Mouse (Mus musculus): ENCODE data around the gene Slc16a11.

The Slc16a11 gene

GRCm38 (mm10) chr11:70200036-70200608 lies 12.4 kb upstream of the Slc16a11 start:
- no peak for DNase-seq (ENCODE audit: low spot score in 2 of 2)

DNA sequence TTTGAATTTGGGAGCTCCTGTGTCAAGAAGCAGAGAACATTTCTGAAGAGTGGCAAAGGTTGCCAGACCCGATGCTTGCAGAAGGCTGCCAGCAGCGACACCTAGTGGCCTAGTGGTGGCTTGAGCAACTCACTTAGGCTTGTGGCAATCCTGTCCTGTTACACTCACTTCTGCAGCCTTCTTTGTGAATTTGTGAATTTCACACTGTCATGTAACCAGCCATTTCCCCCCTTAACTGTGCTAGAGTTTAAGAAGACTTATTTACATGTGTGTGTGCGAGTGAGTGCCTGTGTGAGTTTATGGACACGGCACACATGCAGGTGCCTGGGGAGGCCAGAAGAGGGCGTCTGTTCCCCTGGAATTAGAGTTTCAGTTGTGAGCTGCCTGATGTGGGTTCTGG lies 10.9 kb upstream of the Slc16a11 start:
- DNase-seq (ENCODE audit: low spot score in 2 of 2), result peak; percentile 76 to 78

DNA sequence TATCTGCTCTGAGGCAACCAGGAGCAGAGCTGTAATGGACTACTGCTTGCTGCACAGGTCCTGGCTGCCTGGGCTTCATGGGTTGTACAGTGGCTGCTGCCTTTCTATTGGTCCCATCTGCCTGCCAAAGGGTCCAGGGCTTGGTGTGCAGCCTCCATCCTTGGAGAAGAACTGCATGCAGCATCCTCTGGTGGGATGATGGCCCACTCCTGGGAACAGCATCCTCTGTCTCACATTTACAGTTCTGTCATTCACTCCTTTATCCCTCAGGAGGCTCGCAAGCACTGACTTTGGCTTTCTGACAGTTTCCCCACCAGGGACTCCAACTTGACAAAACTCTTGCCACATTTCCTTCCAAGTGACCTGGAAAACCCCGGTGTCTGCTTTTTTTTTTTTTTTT lies 5.8 kb upstream of the Slc16a11 start:
- DNase-seq (ENCODE audit: low spot score in 2 of 2), result no peak

- DNase-seq (ENCODE audit: low spot score in 2 of 2), result no peak
Measured at GRCm38 (mm10) chr11:70207283-70207682, 5.3 kb upstream of the Slc16a11 start.

DNA sequence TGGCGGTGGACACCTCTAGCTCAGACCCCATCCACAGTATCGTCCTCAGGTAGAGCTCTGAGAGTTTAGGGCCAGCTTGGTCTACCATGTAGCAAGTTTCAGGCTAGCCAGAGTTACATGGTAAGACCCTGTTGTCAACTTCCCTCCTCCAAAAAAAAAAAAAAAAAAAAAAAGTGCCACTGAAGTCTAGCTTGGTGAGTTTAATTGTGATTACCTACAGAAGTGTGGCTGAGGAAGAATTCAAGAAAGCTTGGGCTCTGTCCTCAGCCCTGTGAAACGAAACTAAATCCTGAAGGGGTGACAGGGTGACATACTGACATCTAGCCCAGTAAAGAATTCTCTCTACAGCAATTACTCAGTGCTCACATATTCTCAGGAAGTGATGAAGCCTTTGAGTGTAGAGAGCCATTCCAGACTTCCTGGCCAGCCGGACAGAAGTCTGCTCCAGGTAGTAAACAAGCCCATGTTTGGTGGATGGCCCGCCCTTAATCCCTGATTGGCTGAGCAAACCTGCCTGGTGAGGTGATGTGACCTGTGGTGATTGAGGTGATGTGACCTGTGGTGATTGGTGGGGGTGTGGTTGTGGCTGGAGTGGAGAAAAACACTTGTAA lies 3.7 kb upstream of the Slc16a11 start:
- no peak for DNase-seq (ENCODE audit: low spot score in 2 of 2)

GRCm38 (mm10) chr11:70210681-70211080 lies 1.9 kb upstream of the Slc16a11 start:
- no peak for DNase-seq (ENCODE audit: low spot score in 2 of 2)

- no peak for DNase-seq (ENCODE audit: low spot score in 2 of 2)
Measured at GRCm38 (mm10) chr11:70211972-70212371, 580 bp upstream of the Slc16a11 start.

DNA sequence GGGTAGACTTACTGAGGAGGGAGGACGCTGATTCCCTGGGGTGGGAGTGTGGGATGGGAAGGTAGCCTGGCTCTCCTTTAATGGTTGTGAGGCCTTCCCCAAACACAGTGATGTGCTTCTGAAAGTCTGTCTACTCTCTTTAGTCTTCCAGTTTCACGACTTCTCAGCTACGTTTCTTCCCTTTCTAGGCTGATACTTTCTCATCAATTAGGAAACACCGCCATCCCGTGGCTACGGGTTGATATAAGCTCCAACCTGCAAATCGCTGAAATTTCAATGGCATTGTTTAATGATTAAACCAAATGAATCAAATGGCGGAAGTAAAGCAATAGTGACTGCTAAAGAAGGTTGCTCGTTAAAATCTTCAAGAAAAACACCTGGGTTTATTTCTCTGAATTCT lies 344 bp downstream of the Slc16a11 start:
- peak; percentile 64 to 66 for DNase-seq (ENCODE audit: low spot score in 2 of 2)

GRCm38 (mm10) chr11:70213736-70214135 lies 1.2 kb downstream of the Slc16a11 start:
- no peak for DNase-seq (ENCODE audit: low spot score in 2 of 2)

- DNase-seq (ENCODE audit: low spot score in 2 of 2), result no peak
Measured at GRCm38 (mm10) chr11:70214191-70214855, 1.8 kb downstream of the Slc16a11 start.

- no peak for DNase-seq (ENCODE audit: low spot score in 2 of 2)
Measured at GRCm38 (mm10) chr11:70214856-70215209, 2.3 kb downstream of the Slc16a11 start.

DNA sequence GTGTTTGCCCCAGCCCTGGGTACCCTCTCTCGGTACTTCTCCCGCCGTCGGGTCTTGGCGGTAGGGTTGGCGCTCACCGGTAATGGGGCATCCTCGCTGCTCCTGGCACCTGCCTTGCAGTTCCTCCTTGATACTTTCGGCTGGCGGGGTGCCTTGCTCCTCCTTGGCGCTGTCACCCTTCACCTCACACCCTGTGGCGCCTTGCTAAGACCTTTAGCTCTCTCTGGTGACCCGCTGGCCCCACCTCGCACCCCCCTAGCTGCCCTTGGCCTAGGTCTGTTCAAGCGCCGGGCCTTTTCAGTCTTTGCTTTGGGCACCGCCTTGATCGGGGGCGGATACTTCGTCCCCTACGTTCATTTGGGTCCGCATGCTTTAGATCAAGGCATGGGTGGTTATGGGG lies 2.7 kb downstream of the Slc16a11 start:
- DNase-seq (ENCODE audit: low spot score in 2 of 2), result no peak

DNA sequence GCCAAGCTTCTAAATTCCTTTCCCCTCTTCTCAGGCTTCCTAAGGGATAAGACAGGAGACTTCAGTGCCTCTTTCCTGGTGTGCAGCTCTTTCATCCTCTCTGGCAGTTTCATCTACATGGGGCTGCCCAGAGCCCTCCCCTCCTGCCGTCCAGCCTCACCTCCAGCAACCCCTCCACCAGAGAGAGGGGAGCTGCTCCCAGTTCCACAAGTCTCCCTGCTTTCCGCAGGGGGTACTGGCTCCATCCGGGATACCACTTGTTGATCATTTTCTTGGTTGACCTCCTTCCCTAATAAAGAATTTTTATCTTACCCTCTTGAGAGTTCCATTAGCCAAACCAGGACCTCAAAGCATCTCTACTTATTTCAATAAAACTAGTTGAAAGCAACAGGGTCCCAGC lies 3.6 kb downstream of the Slc16a11 start:
- no peak for DNase-seq (ENCODE audit: low spot score in 2 of 2)

- no peak for DNase-seq (ENCODE audit: low spot score in 2 of 2)
Measured at GRCm38 (mm10) chr11:70218039-70218438, 5.5 kb downstream of the Slc16a11 start.

DNA sequence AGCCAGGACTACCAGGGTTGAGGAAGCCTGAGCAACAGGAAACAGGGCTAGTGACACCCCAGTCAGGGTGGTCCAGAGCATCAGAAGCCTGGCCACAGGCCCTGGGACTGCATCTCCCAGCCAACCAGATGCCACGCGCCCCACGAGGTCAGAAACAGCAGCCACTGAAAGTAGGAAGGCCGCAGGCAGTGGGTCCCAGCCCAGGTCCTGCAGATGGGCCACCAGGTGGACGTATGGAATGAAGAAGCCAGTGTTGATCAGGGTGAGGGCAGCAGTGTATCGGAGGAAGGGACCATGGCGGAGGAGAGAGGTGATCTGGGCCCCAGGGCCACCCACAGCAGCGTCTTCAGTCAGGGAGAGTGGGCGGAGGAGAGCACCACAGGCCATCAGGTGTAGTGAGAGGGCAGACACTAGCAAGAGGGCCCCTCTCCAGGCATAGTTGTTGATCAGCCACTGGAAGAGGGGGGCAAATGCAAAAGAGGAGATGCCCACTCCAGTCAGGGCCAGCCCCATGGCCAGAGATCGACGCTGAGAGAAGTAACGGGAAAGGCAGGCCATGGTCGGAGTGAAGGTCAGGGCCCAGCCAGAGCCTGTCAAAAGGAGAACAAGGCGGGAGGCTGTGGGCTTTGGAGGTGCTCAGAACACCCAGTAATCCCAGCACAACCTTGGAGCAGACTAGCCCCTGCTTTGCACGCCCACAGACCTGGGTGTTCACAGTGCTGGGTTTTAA lies 6.4 kb downstream of the Slc16a11 start:
- no peak for DNase-seq (ENCODE audit: low spot score in 2 of 2)

GRCm38 (mm10) chr11:70219873-70220272 lies 7.3 kb downstream of the Slc16a11 start:
- DNase-seq (ENCODE audit: low spot score in 2 of 2), result no peak

DNA sequence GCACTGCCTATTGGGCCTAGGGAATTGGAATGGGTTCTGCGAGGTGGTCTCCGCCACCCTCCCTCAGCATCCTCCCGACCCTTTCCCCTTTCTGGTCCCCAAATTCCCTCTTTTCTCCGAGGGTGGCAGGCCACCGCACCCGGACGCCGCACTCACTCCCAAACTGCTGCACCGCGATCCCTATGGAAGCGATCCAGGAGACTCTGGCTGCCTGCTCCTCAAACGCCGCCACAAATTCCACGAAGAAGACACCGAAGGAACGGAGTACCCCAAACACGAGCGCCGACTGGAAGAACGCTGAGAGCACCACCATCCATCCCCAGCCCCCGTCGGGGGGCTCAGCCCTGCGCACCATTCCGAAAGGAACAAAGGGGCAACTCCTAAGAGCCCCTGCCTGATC lies 7.8 kb downstream of the Slc16a11 start:
- no peak for DNase-seq (ENCODE audit: low spot score in 2 of 2)

- peak; percentile 69 to 91 for DNase-seq (ENCODE audit: low spot score in 2 of 2)
Measured at GRCm38 (mm10) chr11:70220731-70221602, 8.4 kb downstream of the Slc16a11 start, which contains the start of gene Slc16a13. Gene Slc16a13, minus strand, starts transcription at chr11:70221064.

GRCm38 (mm10) chr11:70221603-70222500 lies 9.3 kb downstream of the Slc16a11 start:
- DNase-seq (ENCODE audit: low spot score in 2 of 2), result no peak

DNA sequence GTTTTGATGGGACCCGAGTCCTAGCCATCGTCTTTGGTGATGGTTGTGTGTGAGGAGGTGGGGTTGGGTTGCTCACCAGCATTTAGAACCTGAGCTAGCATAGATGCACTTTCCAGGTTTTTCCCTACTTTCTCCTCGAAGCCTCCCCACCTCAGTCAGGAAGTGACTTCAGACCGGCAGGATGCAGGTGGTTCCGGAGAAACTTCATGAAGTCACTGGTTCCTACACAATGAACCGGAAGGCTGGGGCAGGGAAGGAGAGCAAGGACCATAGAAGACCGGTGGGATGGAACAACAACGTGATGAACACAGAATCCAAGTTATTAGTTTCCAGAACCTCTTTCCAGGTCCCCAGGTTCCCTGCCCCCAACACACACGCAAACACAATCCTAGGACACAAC lies 11.2 kb downstream of the Slc16a11 start:
- no peak for DNase-seq (ENCODE audit: low spot score in 2 of 2)
